Mouse (Mus musculus): ENCODE measurements around the gene Hs6st1. TPM values are rescaled to one million over a fixed set of nuclear protein-coding genes. Genes with fewer than 3 reads are reported as not detected.
"Not testable (repeated sequence)": the region's sequence is repeated elsewhere in the genome, so short reads cannot be mapped to it uniquely, and the experiment has no call there.

Hs6st1 gene
- total RNA-seq (2015) (12.6 and 17.7 TPM in 2 replicates), total RNA-seq (2017) (7.3 and 10.0 TPM in 2 replicates)

DNA sequence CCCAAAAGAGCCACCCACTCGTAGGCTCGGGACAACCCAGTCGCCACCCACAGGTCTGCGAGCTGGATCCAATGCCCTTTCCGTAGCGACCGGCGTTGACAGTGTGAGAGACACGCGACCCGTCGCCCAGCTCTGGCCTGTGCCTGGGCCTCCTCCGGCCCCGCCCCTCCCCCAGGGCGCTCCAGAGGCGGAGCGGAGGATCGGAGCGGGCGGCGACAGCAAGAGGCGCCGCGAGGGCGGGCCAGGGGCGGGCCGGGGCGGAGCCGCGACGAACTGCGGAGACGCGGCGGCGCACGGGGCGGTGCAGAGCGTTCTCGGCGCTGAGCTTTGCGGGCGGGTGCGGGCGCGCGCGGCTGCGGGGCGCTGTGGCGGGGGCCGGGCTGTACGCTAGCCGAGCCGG lies at the start of gene Hs6st1:
Gene Hs6st1, plus strand, starts transcription at position 325 of the 400 bp plus-strand sequence.
- ATAC-seq (replicated peaks; ENCODE audit: poor library complexity): peak; percentile 59

DNA sequence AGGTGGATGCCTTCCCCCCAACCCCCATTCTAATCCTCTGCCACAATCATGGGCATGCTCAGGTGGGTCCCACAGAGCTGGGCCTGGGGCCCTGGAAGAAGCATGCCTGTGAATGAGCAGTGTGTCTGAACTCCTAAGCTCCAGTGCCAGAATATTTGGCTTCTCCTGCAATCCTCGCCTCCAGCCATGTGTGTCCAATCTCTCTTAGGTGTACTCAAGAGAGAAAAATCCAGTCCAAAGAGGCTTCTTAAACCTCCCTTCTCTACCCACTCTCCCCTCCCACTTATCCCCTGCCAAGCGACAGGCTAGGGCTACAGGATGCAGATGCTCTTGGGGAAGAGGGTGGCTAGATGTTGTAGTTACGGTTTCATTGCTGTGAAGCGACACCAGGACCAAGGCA lies 49.6 kb upstream of the Hs6st1 start:
- ATAC-seq (replicated peaks; ENCODE audit: poor library complexity): no peak

DNA sequence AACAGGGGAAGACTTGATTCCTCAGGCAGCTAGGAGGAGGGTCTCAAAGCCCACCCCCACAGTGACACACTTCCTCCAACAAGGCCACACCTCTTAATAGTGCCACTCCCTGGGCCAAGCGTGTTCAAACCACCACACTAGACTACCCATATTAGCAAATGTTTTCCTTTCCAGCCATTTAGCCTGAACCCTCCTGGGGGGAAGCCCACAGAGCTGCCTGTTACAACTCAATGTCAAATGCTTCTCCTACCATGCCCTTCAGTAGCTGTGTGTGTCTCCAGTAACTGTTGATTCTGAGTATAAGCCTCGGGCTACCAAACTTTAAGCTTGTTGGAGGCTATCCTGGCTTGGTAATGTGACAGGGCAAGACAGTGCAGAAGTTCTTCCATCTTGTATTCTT lies 49.0 kb upstream of the Hs6st1 start:
- no peak for ATAC-seq (replicated peaks; ENCODE audit: poor library complexity)

DNA sequence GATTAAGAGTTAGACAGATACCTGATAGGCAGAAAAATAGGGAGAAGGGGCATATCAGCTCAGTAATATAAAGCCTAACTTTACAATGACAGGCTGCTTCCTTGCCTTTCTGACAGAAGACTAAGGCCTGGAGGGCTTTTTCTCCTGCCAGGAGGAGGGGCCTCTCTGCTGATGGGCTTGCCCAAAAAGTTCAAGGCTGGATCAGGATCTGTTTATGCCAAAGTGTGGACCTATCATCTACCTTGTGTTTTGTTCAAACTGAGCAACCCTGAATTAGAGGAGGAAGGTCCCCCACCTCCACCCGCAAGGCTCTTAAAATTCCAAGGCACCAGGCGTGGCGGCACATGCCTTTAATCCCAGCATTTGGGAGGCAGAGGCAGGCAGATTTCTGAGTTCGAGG lies 47.9 kb upstream of the Hs6st1 start:
- no peak for ATAC-seq (replicated peaks; ENCODE audit: poor library complexity)

DNA sequence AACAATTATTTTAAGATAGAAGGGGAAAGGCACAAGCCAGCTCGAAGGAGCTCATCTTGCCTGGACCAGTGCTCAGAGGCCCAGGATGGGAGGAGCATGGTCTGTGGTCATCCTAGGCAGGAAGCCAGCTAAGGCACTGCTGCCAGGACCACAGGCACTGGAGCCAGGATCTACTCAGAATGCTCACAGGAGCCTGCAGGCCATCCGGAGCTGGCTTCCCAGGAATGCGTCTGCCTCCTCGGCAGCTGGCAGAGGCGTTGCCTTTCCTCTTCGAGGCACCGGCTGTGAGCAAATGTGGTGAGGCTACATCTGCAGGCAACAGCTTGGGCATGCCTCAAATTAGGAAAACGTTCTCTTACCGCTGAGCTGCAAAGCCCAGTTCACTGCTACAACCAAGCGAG lies 37.8 kb upstream of the Hs6st1 start:
- ATAC-seq (replicated peaks; ENCODE audit: poor library complexity): no peak

DNA sequence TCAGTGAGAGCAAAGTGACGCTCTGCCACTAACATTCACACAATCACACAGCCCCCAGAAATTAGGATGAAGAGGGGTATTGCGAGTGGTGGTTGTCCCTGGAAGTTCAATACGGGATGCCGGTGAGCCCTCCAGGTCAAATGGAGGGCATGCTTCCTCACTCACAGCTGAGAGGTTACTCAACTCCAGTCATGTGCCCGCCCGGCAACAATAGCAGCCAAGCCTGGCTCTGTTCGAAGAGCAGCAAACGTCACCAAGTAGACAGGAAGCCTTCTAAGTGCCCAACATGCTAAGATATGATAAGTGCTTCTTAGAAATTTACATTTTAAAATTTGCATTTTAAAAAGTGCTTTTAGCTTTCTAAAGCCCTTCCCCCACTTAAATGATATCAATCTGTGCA lies 29.4 kb upstream of the Hs6st1 start:
- ATAC-seq (replicated peaks; ENCODE audit: poor library complexity): 0 out of 2 replicates have a peak, but pooled peaks have one; percentile 29

DNA sequence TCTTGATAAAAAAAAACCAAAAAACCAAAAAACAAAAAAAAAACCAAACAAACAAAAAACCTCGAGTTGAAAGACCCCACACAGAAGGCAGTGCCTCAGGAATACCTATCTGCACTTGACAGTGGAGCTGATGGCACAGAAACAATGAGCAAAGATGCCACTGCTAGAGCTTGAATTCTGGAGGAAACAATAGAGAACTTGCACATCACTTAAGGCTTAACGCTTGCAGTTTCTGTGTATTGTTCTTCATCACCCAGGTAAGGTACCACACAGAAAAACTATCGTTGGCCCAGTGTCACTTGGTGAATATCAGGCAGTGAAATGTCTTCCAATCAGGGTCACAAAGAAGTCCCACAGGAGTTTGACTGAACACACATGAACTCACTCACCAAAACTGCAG lies 26.1 kb upstream of the Hs6st1 start:
- no peak for ATAC-seq (replicated peaks; ENCODE audit: poor library complexity)

DNA sequence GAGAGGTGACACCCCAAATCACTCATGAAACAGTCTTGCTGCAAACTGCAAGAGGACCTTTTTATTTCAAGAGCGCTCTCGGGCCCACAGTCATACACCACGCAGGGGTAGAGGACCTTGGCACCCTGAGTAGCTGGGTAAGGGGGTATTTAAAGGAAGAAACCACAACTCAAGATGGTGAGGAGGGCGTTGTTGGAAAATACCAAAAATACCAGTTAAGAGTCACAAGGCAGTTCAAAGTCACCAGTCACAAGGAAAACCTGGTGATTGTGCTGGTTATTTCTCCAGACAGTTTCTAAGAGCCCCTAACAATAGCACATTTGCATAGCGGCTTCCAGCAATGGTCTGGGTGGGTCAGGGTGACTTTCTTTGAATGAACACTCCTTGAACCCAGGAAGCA lies 24.4 kb upstream of the Hs6st1 start:
- ATAC-seq (replicated peaks; ENCODE audit: poor library complexity): not testable (repeated sequence)

DNA sequence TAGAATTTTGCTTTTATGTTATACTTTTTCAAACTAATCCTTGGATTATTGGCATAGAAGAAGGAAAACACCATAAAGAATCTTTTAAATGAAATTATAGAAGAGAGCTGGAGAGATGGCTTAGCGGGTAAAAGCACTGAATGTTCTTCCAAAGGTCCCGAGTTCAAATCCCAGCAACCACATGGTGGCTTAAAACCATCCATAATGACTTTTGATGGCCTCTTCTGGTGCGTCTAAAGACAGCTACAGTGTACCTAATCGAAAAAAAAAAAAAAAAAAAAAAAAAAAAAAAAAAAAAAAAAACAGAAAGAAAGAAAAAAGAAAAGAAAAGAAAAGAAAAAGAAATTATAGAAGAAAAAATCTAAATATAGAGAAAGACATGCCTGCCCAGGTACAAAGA lies 23.9 kb upstream of the Hs6st1 start:
- ATAC-seq (replicated peaks; ENCODE audit: poor library complexity): no peak

DNA sequence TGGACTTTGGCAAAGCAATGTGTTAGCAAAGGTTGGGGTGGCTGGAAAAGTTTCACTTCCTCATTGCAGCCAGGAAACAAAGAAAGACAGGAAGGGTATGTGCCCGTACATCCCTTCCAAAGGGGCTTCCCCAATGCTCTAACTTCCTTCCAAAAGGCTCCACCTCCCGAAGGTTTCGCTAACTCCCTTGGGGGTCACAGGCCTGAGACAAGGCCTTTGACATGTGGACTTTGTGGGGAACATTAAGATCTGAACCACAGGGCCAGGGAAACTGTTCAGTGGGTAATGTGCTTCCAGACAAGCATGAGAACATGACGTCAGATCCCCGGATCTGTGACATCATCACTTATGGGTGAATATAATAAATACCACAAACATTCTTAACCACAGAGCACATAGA lies 15.5 kb upstream of the Hs6st1 start:
- peak; percentile 56 for ATAC-seq (replicated peaks; ENCODE audit: poor library complexity)

DNA sequence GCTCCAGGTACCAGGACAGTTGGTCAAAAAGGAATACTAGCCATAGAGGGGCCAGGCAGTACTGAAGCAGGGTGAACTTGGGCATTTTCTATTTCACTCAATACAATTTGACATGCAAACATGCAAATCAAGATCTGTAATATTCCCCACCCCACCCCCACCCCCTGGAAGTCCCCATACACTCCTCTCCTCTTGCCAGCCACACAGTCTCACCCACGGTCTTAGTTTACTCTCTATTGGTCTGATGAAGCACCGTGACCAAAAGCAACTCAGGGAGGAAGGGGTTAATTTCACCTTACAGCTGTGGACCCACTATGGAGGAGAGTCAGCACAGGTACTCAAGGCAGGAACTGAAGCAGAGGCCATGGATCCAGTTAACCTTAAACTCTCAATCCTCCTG lies 14.6 kb upstream of the Hs6st1 start:
- no peak for ATAC-seq (replicated peaks; ENCODE audit: poor library complexity)

DNA sequence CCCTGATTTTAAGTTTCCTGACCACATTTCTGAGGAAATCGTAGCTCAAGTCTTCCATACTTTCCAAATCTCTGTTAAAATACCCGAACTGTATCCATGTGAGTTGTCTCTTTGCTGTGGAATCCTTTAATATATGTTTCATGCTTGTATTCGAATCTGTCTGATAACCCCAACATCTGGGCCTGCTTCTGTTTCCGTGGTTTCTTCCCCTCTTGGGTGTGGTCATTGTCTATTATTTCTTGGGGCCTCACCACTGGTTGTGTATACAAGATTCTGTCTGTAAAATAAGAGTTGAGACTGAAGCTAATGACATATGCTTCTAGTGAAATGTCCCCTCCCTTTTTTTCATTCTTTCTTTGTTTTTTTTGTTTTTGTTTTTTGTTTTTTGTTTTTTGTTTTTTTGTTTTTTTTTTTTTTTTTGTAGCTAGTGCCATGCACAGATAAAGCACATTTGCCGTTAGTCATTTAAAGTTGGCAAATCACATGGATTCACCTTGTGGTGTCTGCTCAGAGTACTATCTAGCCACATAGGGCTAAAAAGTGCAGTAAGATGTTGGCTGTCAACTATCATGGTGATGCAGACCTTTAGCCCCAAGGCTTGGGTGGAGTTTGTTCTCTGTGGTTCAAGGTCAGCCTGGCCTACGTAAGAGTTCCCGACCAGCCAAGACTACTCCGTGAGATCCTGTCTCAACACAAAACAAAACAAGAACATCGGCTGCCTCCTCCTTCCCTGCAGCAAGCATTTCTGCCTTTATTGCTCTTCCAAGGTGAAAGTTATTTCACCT lies 13.8 kb upstream of the Hs6st1 start:
- ATAC-seq (replicated peaks; ENCODE audit: poor library complexity): peak; percentile 93

DNA sequence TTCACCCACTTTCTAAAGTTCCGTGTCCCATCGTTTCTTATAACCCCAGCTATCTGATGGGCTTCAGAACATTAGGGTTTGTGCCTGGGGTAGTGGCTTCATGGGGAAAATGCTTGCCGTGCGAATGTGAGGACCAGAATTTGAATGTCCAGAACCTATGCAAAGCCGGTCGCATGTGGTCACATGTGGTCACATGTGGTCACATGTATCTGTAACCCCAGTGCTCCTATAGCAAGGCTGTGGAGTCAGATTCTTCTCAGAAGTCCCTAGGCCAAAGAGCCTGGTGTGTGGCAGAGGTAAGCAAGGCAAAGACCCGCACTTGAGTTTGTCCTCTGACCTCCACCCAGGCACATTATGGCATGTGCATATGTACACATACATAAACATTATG lies 13.2 kb upstream of the Hs6st1 start:
- ATAC-seq (replicated peaks; ENCODE audit: poor library complexity): no peak; the same call in 1 of the 2 replicates

DNA sequence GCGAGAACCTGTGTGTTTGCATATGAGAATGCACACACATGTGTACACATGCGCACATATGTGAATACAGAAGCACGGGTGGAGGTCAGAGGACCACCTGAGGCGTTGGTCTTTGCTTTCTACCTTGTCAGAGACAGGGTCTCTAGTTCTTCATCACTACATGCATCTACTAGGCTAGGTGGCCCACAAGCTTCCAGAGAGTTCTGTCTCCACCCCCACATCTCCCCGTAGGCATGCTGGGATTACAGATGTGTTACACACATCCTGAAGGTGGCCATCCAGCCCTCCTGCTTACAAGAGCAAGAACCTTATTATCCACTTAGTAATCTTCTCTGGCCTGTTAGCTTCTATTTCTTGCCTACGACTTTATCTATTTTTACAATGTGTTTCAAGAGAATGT lies 8.8 kb upstream of the Hs6st1 start:
- ATAC-seq (replicated peaks; ENCODE audit: poor library complexity): no peak

DNA sequence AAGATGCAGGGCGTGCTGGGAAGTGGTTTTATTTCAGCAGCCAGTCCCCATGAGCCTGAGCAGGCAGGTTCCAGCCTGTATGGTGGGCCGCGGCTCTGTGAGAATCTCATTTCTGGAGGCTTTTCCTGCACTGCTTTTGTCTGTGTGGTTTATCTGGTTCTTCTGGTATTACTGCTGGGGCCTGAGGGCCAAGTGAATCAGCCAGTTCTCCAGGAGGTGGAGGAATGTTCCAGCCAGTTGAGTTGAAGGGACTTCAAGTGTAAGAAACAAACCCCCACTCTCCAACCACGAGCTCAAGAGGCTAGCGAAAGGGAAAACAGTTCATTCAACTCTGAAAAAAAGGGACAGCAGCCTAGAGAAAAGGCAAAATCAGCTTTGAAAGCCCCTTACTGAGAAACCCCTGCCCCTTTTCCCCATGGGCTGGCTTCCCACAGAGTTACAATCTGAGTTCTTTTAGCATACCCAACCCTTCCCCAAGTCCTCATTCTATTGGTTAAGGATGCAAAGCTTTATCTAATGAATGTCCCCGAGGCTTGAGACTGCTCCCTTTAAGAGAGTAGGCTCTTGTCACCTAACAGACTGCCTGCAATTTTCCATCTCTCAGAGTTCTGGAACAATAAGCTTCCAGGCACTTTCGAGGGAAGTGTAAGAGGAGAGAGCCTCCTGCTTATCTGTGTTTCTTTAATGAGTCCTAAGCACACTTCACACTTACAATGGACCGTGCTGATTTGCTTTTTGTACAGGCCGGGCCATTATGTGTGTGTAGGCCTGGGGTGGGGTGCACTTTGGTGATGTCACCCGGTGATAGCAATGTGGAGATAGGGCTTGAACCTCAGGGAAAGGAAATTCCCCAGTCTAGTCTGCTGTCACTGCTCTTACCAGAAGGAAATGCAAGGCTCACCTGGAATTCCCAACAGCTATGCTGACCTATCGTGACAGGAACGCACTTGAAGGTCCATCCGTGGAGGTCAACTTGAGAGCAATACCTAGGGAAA lies 7.9 kb upstream of the Hs6st1 start:
- ATAC-seq (replicated peaks; ENCODE audit: poor library complexity): no peak

DNA sequence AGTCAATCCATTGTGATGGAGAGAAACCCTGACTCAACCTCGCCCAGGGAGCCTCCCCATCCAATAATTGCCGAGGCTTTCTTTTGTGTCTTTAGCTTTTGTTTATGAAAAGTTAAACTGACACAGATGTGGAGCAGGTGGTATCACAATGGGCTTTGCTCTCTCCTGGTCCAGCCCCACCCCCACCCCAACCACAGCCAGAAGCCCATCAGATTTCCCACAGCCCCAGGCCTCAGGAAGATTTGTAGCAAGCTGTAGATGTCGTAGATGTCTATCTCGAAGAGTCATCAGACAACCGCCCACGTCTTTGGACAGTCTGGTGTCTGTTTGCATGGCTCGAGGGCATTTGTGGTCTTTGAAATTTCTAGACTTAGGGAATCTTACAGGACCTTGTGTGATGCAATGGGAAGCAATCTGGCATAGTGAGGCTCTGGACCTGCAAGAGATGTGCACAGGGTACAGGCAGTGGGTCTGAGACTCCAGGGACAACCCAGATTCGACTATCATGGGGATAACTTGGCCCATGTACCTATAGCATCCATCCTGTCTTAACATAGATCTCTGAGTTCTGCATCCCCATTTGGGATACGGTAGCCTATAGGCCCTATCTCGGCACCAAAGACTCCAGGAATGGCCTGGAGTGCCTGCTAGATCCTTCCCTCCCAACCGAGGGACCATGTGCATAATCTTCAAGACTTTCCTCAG lies 6.8 kb upstream of the Hs6st1 start:
- ATAC-seq (replicated peaks; ENCODE audit: poor library complexity): no peak

DNA sequence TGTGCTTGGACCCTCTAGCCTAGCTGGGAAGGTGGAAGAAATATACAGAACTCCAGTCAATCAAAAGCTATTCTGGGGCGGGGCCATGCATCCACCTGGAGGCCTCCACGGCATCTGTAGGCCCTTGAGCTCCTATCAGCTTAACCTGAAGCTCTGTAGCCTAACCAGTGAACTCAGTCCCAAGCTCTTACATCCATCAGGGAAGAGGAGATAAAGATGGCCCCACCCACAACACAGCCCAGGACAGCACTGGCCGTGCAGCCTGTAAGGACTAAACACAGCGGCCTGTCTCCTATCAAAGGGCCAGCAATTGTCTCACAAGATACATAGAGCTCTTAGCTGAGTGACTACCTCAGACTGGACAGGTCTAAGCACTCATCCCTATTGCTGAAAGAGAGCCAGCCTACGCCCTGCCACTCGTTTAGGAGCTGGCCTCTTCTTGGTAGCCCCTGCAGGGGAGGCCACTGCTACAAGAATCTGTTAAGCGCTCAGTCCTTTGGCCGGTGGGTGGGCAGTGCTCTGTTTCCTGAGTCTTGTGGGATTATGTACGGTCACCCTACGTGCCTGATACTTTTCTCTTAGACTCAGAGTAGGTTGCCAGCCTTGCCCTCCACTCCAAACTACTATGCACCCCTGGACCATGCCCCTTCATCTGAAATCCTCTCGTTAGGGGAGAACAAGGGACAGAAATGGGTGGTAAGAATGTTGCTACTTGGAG lies 6.0 kb upstream of the Hs6st1 start:
- ATAC-seq (replicated peaks; ENCODE audit: poor library complexity): peak; percentile 32

DNA sequence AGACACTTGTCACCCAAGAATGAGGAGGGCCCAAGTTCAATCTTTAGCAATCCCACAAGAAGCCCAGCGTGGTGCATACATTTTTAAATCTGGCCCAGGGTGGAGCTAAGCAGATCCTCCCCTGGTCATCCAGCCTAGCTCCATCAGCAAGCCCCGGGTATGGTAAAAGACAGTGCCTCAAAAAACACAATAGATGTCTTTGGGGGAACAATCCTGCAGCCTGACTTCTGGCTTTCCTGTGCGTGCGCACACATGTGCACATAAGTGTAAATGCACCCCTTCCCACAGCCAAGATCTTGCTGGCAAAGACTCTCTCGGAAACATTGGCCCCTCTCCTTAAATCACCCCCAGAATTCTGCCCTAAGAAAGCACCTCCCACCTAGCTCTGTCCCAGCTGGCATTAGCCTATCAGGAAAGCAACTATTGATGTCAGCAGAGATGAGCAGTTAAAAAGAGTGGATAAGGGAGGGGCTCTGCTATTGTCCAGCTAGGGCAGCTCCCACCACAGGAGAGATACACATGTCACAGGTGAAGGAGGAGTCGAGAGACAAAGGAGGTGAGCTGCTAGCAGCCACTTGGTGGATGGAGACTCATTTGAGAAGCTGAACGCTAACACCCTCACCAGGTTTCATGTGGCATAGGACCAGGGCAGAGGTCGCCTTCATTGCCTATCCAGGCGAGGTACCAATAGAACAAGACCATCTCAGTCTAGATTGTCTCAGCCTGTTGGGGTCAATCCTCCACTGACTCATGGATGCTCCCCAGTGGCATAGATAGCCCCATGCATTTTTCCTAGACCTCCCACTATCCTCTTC lies 5.2 kb upstream of the Hs6st1 start:
- no peak for ATAC-seq (replicated peaks; ENCODE audit: poor library complexity)

DNA sequence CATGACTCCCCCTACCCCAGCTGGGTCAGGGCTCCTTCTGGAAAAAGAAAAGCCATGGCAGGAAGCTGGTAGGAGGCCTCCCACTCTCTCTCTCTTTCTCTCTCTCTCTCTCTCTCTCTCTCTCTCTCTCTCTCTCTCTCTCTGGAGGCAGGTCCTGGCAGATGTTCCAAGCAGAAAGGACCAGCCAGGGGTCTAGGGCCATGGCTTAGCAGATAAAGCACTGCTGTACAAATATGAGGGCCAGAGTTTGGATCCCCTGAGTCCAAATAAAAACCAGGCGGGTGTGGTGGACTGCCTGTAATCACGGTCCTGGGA lies 4.6 kb upstream of the Hs6st1 start:
- no peak for ATAC-seq (replicated peaks; ENCODE audit: poor library complexity)

DNA sequence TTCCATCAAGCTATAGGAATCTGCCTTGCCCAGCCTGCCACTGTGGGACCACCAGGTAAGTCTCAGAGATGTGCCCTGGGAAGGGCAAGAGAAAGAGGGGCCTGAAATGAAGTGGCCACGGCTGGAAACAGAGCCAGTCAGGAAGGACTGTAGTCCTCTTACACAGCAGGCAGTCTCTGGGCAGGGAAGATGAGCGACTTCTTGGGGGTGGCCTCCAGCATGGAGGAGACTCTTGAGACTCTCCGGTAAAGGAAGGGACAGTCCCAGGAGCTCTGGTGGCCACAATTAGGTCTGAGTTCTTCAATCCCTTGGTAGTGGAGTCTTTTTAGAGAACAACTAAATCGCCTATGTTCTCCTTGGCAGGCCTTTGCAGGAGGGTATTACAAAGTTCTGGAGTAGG lies 4.0 kb upstream of the Hs6st1 start:
- no peak for ATAC-seq (replicated peaks; ENCODE audit: poor library complexity)

All from megakaryocyte progenitor cell, adult 5-6 weeks (primary cell).